Mouse (Mus musculus): ENCODE results near the gene Map1lc3b.

Gene Map1lc3b

DNA sequence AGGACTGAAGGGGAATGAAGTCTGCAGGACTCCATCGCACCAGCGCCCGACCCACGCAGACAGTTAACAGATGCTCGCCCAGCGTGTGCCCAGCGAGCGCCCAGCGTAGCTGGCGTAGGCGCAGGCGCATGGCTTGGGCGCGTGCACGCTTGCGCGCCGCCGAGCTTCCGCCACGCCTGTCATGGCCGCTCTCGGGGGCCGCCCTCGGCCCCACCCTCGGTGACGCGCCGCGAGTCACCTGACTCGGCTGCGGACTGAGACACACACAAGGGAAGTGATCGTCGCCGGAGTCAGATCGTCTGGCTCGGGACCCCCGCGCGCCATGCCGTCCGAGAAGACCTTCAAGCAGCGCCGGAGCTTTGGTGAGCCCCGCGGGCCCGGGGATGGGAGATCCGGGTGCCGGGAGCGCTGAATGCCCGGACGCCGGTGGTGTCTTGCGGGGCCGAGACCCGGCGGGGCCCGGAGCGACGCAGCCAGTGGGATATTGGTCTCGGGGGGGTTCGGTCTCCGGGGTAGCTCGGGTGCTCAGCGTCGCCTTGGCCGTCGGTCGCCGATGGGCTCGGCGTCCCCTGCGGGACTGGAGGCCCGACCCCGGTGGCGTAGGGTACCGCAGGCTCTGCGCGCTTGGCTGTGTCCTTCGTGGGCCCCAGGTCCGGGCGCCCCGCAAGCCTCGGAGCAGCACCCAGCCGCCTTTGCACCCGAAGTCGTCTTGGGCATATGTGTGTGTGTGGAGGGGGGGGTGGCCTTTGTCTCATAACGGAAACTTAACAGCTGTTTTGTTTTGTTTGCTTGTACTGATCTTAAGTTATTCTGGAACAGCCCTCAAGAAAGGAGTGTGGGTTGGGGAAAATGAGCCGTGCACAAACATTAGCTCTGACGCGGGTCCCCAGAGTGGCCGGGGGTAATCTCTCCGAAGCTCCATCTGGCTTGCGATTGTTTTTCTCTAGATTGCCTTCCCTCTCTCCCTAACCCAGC, at the start of gene Map1lc3b:
Gene Map1lc3b, plus strand, starts transcription at position 159 of the 975 bp plus-strand sequence.
- DNase-seq (ENCODE audit: low read depth, low spot score): peak; percentile 93

- DNase-seq (ENCODE audit: low read depth, low spot score): peak; percentile 93
Measured at GRCm38 (mm10) chr8:121541862-121542261, 48.3 kb upstream of the Map1lc3b start.

DNA sequence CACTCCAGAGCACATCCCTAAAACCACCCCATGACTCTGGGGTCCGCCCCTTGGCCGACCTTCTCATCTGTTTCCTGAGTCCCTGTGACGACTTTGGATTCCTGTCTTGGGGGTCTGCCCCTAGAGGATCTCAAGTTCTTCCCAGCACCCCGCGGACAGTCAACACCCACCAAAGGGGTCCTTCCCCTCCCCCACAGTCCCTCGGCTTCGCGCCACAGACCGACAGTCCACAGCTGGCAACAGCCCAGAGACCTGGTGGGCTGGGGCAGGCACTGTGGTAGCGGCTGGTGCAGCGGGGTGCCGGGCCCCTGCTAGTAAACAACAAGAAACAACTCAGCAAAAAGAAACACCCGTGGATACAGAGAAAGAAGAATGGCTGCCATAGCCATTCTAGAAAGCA, 47.3 kb upstream of the Map1lc3b start:
- no peak for DNase-seq (ENCODE audit: low read depth, low spot score)

DNA sequence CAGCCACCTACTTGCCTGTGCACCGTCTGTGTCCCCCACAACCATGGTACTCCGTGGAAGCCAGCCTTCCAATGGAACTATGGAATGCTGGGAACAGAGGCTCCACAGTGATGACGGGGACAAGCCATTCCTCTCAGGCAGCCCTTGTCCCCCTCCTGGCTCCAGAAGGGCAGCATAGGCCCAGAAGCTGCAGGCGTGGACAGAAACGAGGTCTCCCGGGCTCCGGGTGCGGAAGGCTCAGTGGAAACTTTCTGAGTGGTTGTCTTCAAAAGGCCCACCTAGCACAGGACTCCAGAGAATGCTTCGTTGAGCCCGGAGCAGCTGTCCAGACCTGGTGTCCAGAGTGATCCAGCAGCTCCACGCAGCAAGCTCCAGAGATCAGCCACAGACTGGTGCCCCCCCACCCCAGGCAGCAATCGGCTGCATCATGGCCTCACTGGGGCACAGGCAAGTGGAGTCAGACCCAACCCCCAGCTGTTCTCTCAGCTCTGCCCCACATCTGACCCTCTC, 45.8 kb upstream of the Map1lc3b start, which contains the start of gene 1700018B08Rik:
Gene 1700018B08Rik, minus strand, starts transcription at position 45 of the 510 bp plus-strand sequence.
- DNase-seq (ENCODE audit: low read depth, low spot score): no peak

DNA sequence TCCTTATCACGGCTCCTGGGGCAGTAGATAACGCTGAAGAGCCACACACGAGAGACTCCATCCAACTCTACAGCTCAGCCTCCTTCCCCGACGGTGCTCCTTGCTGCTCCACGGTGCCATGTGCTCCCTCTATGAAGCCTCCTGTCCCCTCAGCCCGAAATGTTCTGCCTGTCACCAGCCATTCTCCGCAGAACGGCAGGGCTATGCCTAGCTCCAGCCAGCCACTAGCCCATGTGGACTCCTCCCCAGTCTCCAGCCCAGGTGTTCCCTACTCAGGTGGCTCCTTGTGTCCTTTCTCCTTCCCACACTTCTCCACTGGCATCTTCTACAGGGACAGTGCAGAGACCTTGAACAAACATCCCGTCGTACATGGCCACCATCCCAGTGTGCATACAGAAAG, 45.2 kb upstream of the Map1lc3b start:
- DNase-seq (ENCODE audit: low read depth, low spot score): no peak

DNA sequence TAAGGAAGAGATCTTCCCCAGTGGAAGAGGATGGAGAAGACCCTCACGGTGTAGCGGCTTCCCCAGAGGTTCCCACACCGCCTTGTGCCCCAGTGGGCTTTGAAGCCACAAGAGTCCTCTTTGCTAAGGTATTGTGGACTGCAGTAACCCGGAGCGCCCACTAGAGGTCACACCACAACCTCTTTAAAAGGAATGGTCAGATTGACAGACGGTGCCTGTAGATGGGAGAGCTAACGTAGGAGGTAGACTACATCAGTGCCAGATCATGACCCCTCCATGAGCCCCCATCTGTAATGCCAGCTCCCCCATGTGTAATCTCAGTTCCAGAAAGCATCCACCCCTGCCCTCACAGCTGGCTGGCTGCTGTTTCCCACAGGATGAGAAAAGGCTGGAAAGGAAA, 43.0 kb upstream of the Map1lc3b start:
- DNase-seq (ENCODE audit: low read depth, low spot score): peak; percentile 87

DNA sequence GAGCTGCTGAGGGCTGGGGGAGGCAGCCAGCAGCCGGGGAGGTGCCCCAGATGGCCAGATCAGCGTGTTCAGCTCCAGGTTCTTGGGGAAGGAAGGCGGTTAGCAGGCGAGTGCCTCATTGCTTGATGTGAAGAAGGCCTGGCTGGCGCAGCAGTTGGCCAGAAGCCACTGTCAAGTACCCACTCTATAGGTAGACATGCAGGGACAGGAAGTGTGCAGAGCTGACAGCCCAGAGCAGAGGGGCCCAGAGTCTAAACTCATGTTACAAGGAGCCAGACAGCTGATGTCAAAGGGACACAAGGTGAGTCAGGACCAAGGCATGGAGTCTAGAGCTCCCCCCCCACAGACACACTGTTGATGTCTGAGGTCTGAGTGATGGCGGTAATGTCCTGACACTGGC, 40.1 kb upstream of the Map1lc3b start:
- DNase-seq (ENCODE audit: low read depth, low spot score): no peak

DNA sequence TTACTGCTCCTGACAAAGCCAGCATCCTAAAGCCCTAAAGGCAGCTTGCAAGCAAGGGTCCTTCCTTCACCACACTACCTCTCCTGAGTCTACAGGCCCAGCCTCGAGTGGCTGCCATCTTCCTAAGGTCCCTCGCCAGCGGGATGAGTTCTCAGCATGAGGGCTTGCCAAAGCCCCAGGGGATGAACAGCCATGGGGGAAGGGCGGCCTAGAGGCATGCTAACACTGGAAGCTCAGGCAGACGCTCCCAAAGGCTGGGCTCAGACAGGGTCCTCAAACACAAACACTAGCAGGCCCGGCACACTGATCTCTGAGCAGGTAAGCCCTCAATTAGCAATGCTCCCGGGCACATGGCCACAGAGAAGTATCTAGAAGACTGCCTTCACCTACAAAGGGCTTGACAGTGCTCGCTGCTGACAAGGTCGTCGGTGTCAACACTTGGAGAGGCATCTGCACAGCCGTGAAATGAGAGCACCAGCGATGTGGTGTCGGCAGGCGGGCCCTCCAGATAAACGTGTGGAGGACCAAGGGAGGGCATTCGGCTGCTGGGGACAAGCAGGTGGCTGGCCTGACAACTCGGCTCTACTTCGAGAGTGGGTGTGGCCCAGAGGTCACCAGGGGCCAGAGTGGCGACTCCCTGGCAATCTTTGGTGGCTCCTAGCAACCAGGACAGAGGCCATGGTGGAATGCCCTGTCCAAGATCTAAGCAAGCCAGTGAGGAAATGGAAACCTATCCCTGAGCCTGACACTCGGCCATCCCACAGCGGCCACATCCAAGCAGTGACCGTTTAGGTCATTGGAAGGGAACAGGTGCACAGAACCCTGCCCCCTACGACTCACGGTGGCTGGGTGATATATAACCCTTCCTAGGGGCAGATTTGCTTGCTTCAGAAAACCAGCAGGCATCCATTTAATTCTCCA, 38.8 kb upstream of the Map1lc3b start:
- DNase-seq (ENCODE audit: low read depth, low spot score): peak; percentile 35

- DNase-seq (ENCODE audit: low read depth, low spot score): no peak
Measured at GRCm38 (mm10) chr8:121552506-121552905, 37.7 kb upstream of the Map1lc3b start.

GRCm38 (mm10) chr8:121553831-121554475, 36.2 kb upstream of the Map1lc3b start:
- no peak for DNase-seq (ENCODE audit: low read depth, low spot score)

DNA sequence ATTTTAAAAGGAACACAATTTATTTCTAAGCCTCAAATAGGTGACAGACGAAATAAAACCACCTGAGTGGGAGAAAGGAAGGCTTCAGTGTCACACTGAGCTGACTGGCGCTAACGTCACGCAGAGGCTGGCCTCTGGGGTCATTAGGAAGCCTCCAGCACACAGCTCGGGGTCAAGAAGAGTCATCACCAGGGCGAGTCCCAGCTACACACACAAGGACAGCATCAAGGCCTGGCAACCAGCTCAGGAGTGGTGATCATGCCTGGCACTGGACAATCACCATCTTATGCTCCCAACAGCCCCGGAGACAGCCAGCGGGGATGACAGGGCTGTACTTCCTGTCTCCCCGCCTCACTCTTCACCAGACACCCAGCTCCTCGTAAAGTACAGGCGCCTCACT, 32.4 kb upstream of the Map1lc3b start:
- no peak for DNase-seq (ENCODE audit: low read depth, low spot score)

- no peak for DNase-seq (ENCODE audit: low read depth, low spot score)
Measured at GRCm38 (mm10) chr8:121558538-121558937, 31.6 kb upstream of the Map1lc3b start.

- no peak for DNase-seq (ENCODE audit: low read depth, low spot score)
Measured at GRCm38 (mm10) chr8:121559801-121560200, 30.4 kb upstream of the Map1lc3b start.

DNA sequence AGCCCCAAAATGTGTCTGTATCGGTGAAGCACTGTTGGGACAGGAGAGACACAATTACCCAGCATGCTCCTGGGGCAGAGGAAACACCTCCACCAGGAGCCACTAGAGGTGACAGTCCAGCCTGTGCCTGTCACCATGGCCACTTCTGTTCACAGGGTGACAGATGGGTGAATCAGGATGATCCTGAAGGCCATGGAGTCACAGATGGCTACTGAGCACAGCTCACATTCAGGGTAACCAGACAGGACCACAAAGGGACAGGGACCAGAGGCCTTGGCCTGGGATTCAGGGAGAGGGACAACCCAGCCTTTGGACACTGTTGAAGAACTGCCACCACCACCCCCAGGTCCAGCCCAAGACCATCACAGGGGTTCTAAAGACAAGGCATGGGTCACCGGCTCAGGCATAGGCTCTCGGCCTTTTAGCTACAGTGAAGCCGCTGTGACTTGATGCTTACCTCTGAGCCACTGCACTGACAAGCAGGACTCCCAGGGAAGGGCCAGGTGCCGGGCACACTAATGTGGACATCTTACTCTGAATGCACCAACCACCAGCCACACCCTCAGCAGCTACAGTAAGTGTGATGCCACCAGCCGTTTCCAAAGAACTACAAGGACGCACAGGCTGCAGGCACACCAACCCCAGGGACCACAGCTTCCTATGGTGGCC, 29.6 kb upstream of the Map1lc3b start:
- no peak for DNase-seq (ENCODE audit: low read depth, low spot score)

DNA sequence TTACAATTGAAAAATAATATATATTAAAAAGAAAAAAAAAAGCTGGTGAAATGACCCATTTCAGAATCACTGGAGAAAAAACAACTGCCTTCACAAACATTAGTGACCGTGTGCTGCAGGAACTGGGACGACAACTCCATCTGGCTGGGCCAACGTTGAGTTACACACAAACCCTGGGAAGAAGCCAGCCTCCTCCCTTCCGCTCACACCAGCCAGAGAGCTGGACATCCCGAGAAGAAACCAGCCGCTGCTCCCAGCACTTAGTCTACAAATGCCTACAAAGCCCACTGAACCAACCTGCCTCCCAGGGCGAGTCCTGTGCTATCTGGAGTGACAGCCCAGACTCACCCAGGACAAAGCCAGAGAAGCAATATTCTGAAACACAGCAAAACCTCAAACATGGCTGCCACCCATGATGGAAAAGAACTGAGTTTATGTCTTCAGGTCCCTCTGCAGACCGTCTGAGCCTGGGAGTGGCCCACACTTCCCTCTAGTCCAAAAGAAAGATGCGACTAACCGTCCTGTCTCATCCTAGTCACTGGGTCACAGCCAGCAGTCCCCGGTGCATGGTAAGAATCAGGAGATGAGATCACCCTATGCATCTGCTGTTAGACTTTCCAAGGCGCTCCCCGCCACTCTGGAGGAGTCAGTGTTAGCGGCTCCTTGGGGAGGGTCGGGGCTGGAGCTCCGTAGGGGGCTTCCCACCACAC, 28.4 kb upstream of the Map1lc3b start:
- no peak for DNase-seq (ENCODE audit: low read depth, low spot score)

GRCm38 (mm10) chr8:121562941-121563351, 27.2 kb upstream of the Map1lc3b start:
- no peak for DNase-seq (ENCODE audit: low read depth, low spot score)

DNA sequence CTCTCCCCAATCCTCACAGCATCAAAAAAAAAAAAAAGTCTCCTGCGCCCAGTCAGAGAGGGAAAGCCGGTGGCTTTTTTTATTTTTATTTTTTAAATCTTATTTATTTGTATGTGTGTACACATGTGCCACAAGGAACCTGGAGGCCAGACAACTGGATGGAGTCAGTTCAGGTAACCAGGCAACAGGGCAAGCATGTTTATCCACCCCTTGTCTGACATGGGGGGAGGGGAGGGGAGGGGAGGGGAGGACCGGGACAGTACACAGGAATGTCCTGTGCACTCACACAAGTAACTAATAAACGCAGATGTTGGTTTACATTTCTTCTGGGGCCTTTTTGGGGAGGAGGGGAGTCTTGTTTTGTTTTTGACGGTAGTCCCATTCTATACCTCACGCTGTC, 26.5 kb upstream of the Map1lc3b start:
- no peak for DNase-seq (ENCODE audit: low read depth, low spot score)

DNA sequence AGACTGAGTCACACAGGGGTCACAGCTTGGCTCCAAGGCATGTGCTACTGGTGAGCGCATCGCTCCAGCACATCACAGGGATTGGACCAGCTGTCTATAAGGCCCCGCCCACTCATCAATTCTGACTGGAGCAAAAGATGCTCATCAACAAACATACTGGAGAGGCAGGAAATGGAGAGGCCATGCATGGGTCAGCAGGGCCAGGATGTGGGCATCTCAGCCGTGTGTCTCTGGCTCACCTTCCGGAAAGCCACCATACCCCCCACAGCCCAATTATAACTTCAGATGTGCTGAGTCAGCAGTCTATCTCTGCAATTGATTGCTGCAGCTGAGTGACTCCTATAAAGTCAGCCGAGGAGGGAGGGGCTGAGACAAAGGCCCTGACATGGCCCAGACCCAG, 21.8 kb upstream of the Map1lc3b start:
- DNase-seq (ENCODE audit: low read depth, low spot score): peak; percentile 49

DNA sequence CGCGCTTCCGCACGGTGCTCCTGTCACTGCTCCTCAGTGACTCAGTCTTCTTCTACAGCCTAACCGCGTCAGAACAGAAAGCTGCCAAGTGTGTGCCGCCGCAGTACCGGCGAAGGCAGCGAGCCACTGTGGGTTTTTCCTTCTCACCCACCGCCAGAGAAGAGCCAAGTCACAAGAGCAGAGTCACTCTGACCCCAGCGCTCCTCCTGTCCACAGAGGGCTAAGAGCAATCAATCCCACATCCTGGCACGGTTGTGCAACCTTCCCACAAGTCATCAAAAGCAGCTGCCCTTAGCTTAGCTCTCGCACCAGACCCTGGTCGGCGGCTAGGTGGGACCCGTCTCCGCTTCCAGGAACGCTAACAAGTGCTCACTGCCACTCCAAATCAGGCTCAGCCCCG, 19.8 kb upstream of the Map1lc3b start:
- DNase-seq (ENCODE audit: low read depth, low spot score): no peak

DNA sequence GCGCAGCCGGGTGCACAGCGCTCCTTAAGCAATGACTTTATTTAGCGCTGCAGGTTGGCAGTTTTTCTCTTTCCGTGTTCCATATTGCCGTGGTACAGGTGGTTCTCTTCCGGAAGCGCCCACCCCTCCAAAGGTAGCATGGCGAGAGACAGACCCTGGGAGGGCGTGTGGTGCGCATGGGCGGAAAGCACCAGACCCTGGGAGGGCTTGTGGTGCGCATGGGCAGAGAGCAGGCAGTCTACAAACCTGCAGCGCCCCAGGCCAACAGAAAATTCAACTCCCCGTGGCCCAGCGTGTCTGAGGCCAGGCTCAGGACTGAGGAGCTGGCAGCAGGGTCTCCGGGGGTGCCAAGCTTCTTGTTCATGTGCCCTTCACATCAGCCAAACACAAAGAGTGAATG, 19.4 kb upstream of the Map1lc3b start:
- peak; percentile 82 for DNase-seq (ENCODE audit: low read depth, low spot score)

All from R1 (cell line).